Mouse (Mus musculus) forebrain, embryonic 10.5 days (tissue): ENCODE results near the gene Rbm47. TPM values are rescaled to one million over a fixed set of nuclear protein-coding genes. Genes with fewer than 3 reads are reported as not detected.

Experiments used
- DNase-seq: peaks from one replicate; pipeline ENCODE4 v3.0.0-alpha.2; 2017; ENCODE audit warnings: low spot score; ENCODE audit errors: extremely low spot score
- H3K27ac ChIP-seq: fragments of 300-500 bp; sonication (generic); 2 replicates; pipeline ENCODE4 v1.5.1; 2016; ENCODE audit warnings: mild to moderate bottlenecking
- H3K27me3 ChIP-seq: fragments of 300-500 bp; sonication (generic); 2 replicates; pipeline ENCODE4 v1.6.1; 2016; ENCODE audit warnings: mild to moderate bottlenecking; ENCODE audit not compliant: poor library complexity, severe bottlenecking
- H3K36me3 ChIP-seq: fragments of 300-500 bp; sonication (generic); replicated peaks from 2 replicates; pipeline ENCODE4 v1.6.1; 2016; ENCODE audit warnings: mild to moderate bottlenecking, moderate library complexity
- H3K4me1 ChIP-seq: fragments of 300-500 bp; sonication (generic); 2 replicates; pipeline ENCODE4 v1.6.1; 2016
- H3K4me3 ChIP-seq: fragments of 300-500 bp; sonication (generic); 2 replicates; pipeline ENCODE4 v1.5.1; 2016; ENCODE audit warnings: mild to moderate bottlenecking, moderate library complexity
- H3K9me3 ChIP-seq: fragments of 300-500 bp; sonication (generic); 2 replicates; pipeline ENCODE4 v1.6.1; 2016; ENCODE audit warnings: mild to moderate bottlenecking, moderate library complexity
- WGBS: fragments of 180-500 bp; shearing (Covaris S2); methylation state at CpG from one replicate; pipeline ENCODE4 v1.1.7; 2016; 5-methylcytosine and 5-hydroxymethylcytosine counted together
- polyA plus RNA-seq: library from polyadenylated mRNA; unstranded; fragments of >200 nt; fragmentation: Nextera tagmentation; extraction: Ambion mirVana; gene quantifications from 2 replicates; pipeline ENCODE4 v1.2.1, GENCODE M21; 2016

The Rbm47 gene
- polyA plus RNA-seq, 1 experiment from 2014 or later: 3.4 TPM

DNA sequence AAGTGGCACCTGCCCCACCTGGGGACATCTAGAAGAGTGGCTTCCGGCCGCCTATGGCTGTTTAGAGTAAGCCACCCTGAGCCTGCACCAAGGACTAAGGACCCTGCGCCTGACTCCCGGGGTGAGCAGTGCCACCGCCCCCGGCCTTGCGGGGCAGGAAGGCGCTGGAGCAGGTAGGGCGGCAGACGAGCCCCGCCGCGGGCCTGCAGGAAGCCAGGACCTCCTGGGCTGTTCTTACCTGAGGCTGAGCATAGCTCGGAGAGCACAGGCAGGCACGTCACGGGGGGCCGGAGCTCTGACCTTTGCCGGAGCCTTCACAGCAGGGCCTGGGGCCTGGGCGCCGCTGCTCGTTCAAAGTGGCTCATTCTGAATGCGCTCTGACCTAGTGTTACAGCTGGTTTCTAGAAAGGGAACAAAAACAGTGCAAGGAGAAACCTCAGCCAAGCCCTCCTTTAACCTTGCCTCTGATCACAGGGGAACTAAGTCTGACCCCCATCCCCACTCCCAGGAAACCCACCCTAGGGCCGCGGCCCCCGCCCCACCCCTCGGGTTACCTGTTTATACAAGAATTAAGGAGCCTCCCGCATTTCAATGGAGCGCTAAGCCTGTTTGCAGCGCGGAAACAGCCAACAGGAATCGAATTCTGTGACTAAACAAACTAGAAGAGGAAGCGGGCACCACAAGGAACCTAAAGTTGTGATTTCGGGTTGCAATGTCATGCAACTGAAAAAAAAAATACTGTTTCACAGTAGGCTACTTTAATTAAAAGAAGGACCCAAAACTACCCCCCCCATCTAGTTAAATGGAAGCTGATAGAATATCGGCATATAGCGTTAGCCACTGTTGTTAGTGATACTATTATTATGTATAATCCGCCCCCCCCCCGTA, 21.4 kb downstream of the Rbm47 start:
- 4% methylated on average over 37 of the region's 37 CpGs for WGBS
- Histone ChIP-seq H3K36me3 (no peaks in the 10 kb centered on the region), H3K27me3 (peaks cover 75% of the 10 kb centered on the region), H3K4me3 (peak overlapping the region; percentile 59), H3K27ac (peak overlapping the region; percentile 78), H3K9me3 (no peaks in the 10 kb centered on the region), H3K4me1 (peaks cover 31% of the 10 kb centered on the region)
- DNase-seq: peak; percentile 51

DNA sequence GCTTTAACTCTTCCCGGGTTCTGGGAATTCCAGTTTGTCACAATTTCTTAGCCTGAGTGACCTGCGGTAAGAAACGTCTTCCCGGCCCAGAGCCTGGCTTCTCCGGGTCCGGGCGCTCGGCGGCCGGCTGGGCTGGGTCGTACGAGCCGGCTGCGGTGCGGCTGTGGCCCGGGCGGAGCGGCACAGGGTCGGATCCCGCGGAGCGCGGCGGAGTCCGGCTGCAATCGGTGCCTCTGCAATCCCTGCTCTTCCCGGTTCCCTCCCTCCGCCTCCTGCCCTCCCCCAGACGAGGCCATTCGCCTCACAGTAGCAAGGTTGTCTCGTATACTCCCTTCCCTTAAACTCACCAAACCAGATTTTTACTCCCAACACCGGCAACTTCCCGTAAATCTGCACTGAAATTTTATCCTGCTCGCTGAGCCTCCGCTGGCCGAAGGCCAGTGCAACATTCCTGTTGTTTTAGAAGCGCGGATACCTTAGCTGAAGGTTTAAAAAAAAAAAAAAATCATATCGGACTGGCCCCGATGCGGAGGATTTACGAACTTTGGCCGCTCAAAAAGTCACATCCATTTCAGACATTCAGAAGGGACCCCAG, 22.1 kb downstream of the Rbm47 start:
- H3K9me3 ChIP-seq: no peaks in the 10 kb centered on the region
- H3K4me3 ChIP-seq: peak overlapping the region; percentile 59
- under 1% methylated on average over 43 of the region's 43 CpGs for WGBS
- peaks cover 31% of the 10 kb centered on the region for H3K4me1 ChIP-seq
- H3K36me3 ChIP-seq: no peaks in the 10 kb centered on the region
- DNase-seq: peak; percentile 57
- peak overlapping the region; percentile 78 for H3K27ac ChIP-seq
- peaks cover 75% of the 10 kb centered on the region for H3K27me3 ChIP-seq

DNA sequence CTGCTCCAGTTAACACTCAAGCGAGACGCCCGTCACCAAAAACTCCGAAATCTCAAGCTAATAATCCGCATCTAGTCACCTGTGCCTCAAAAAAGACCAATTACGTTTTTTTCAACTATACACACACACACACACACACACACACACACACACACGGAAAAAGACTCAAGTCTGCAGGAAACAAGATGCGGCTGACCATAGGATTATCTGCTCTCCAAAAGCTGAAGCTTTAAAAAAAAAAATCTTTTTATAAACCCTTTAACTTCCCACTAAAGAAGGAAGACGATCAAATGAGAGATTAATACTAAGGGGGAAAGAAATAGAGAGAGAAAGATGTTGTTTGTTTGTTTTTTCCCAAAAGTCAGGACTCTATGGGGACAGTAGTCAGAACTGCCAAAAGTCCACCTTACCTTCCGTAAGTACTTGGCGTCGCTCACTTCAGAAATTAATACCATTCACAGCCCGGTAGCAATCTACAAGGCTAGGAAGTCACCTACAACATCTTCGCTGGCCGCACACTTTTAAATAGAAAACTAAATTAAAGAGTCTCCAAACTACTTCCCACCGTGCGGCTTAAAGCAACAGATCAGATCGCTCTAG, 22.7 kb downstream of the Rbm47 start:
- no peaks in the 10 kb centered on the region for H3K9me3 ChIP-seq
- H3K4me1 ChIP-seq: peaks cover 31% of the 10 kb centered on the region
- peak overlapping the region; percentile 78 for H3K27ac ChIP-seq
- H3K4me3 ChIP-seq: peak overlapping the region; percentile 59
- no peaks in the 10 kb centered on the region for H3K36me3 ChIP-seq
- 1% methylated on average over 18 of the region's 18 CpGs for WGBS
- H3K27me3 ChIP-seq: peaks cover 75% of the 10 kb centered on the region
- DNase-seq: no peak

DNA sequence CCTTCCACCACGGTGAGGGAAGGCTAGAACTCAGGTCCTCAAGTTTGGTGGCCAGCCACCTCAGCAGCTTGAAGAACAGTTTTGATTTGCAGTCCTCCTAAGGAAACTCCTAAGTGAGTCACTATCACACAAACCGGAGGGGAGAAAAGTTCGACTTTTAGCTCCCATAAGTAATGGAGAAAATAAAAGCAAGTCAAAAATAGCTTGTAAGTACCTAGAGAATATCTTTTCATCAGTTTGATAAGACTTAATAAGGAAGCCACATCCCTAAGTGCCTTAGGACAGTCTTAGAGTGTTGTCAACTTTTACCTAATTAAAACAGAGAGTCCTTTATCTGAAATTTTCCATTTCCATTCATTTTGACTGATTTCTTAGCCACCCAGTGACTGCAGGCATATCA, 23.3 kb downstream of the Rbm47 start:
- peak overlapping the region; percentile 59; the same call in 1 of the 2 replicates for H3K4me3 ChIP-seq
- peaks cover 31% of the 10 kb centered on the region for H3K4me1 ChIP-seq
- peaks cover 70% of the 10 kb centered on the region for H3K27me3 ChIP-seq
- 28% methylated on average over 3 of the region's 3 CpGs for WGBS
- H3K9me3 ChIP-seq: no peaks in the 10 kb centered on the region
- H3K27ac ChIP-seq: no peak overlapping the region
- DNase-seq: no peak
- no peaks in the 10 kb centered on the region for H3K36me3 ChIP-seq

DNA sequence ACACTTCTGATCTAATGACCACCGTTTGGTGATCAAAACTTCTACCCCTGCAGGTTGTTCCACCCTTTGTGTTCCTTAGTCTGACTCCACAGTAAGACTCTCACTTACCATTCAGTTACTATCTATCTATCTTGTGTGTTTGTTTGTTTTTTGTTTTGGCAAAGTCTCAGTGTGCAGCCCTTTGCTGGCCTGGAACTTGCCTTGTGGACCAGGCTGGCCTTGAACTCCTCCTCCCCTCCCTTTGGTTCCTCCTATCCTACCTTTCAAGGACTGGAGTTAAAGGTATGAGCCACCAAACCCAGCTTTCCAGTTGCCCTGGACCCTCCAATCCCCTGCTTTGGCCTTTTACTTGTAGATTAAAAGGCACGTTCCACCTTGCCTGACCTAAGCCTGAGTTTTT, 23.8 kb downstream of the Rbm47 start:
- no peaks in the 10 kb centered on the region for H3K9me3 ChIP-seq
- DNase-seq: no peak
- 53% methylated on average over 2 of the region's 2 CpGs for WGBS
- peaks cover 31% of the 10 kb centered on the region for H3K4me1 ChIP-seq
- no peak overlapping the region for H3K27ac ChIP-seq
- H3K4me3 ChIP-seq: no peak overlapping the region
- H3K36me3 ChIP-seq: no peaks in the 10 kb centered on the region
- peaks cover 65% of the 10 kb centered on the region for H3K27me3 ChIP-seq

DNA sequence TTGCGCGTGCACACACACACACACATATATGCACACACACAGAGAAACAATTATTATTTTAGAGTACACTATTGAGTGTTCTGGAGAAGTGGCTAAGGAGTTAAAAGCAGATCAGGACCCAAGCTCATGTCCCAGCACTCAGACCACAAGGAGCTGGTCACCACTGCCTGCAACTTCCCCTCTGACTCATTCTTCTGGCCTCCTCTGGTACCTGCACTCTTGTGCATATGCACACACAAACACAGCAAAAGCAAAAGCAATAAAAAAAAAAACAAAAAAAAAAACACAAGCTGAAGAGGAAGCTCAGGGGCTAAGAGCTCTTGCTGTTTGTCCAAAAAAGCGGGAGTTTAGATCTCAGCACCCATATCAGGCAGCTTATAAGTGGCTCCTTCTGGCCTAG, 25.6 kb downstream of the Rbm47 start:
- 93% methylated on average over 3 of the region's 3 CpGs for WGBS
- no peaks in the 10 kb centered on the region for H3K9me3 ChIP-seq
- no peak for DNase-seq
- H3K27me3 ChIP-seq: peaks cover 48% of the 10 kb centered on the region
- no peak overlapping the region for H3K4me3 ChIP-seq
- peaks cover 26% of the 10 kb centered on the region for H3K4me1 ChIP-seq
- H3K27ac ChIP-seq: no peak overlapping the region
- H3K36me3 ChIP-seq: no peaks in the 10 kb centered on the region

DNA sequence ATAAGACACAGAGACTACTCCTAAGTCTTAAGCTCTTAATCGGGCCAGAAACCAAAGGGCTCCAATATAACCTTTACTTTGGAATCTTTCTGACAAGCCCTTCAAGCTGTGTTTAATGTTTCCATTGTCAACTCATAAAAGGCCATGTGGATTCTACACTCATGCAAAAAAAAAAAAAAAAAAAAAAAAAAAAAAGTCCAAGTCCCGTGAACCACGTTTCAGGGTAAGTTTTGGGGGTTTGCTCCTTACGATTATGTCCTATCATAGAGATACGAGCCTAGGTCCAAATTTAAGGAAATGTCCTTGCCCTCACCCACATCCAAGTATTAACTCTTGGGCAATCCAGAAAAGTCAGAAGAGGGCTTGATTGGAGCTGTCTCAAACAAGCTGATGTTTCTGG, 27.3 kb downstream of the Rbm47 start:
- no peak overlapping the region for H3K27ac ChIP-seq
- WGBS: 88% methylated on average over 5 of the region's 5 CpGs
- H3K4me1 ChIP-seq: peaks cover 11% of the 10 kb centered on the region
- DNase-seq: no peak
- no peaks in the 10 kb centered on the region for H3K9me3 ChIP-seq
- no peak overlapping the region for H3K4me3 ChIP-seq
- H3K36me3 ChIP-seq: no peaks in the 10 kb centered on the region
- H3K27me3 ChIP-seq: peaks cover 30% of the 10 kb centered on the region

DNA sequence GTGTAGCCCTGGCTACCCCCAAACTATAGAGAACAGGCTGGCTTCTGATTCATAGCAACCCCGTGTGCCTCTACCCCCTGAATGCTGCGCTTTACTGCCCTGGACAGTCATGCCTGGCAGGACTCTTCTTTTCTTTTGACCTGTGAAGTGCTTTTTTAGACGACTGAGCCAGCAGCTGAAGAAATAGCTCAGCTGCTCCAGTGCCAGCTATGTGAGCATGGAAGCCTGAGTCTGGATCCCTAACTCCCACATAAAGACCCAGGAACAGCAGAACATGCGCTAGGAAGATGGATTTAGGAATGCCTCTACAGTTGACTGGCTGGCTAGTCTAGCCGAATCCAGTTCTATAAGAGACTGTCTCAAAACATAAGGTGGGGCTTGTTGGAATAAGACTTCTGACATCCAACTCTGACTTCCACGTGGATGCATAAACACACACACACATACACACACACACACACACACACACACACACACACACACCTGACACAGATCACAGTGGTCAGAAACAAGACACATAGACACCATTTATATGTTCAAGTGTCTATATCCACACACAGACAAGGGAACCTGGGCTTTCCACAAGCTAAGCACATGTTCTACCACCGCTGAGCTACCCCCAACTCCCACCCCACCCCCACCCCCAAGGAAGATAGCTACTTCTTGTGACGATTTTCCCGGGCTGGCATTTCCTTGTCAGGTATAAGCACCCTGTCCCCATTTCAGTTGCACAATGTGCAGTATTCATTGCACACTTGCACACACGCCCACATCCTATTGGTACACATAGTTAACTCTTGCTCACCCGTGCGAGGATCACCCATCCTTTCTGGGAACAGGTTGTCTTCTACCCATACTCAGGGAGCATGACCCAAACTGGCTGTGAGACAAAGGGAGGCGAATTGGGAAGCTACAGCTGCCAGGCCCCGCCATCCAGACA, 29.6 kb downstream of the Rbm47 start:
- H3K9me3 ChIP-seq: no peaks in the 10 kb centered on the region
- H3K27me3 ChIP-seq: peaks cover 8% of the 10 kb centered on the region
- H3K27ac ChIP-seq: no peak overlapping the region
- no peaks in the 10 kb centered on the region for H3K36me3 ChIP-seq
- peaks cover 16% of the 10 kb centered on the region for H3K4me1 ChIP-seq
- no peak overlapping the region for H3K4me3 ChIP-seq
- WGBS: 88% methylated on average over 14 of the region's 14 CpGs
- DNase-seq: no peak

DNA sequence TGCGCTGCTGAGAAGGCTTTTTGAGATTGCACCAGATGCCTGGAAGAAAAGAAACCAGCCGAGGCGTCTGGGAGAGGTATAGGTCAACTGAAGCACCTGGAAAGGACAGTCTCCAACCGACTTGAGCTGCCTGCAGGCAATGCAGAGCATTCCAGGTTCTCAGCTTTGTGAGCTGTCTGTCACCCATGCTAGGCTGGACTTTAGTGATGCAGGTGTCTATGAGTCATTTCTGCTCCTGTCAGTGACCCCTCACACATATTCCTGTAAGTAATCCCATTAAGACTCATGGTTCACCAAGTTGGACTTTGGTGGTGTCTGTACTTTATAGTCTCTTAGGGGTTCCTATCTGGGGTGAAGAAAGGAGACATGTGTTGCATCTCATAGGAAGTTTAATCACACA, 31.4 kb downstream of the Rbm47 start:
- no peak overlapping the region for H3K4me3 ChIP-seq
- H3K4me1 ChIP-seq: peaks cover 18% of the 10 kb centered on the region
- WGBS: 83% methylated on average over 4 of the region's 4 CpGs
- H3K27me3 ChIP-seq: no peaks in the 10 kb centered on the region; the same call in 1 of the 2 replicates
- H3K36me3 ChIP-seq: no peaks in the 10 kb centered on the region
- no peak overlapping the region for H3K27ac ChIP-seq
- no peaks in the 10 kb centered on the region for H3K9me3 ChIP-seq
- DNase-seq: no peak

DNA sequence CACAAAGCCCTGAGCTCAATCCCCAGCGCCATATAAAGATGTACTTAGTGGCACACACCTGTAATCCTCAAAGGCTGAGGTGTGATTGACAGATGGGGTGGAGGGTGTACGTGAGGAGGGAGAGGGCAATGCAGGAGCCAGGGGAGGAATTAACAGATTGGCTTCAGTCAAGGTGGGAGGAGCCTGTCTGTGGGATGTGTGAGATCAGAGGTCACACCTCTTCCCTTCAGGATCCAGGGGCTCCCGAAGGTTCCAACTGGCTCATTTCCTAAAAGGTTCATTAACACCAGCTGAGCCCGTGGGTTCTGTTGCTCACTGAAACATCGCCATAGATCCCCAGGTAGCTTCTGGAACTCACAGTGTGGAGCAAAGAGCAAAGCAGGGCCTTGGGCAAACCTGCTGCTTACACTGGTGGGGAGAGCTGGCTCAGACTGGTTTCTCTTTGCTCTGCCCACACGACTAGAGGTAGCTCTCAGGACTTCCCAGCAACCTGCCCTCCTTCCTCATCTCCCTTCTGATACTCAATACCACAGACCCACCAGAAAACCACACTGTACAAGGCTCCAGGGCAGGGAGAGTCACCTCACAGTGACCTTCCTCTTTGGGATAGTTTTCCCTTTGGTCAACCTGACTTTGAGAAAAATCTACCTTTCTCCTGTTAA, 33.2 kb downstream of the Rbm47 start:
- no peaks in the 10 kb centered on the region; the same call in 1 of the 2 replicates for H3K27me3 ChIP-seq
- H3K27ac ChIP-seq: no peak overlapping the region
- H3K9me3 ChIP-seq: no peaks in the 10 kb centered on the region
- no peak overlapping the region for H3K4me3 ChIP-seq
- H3K4me1 ChIP-seq: peaks cover 18% of the 10 kb centered on the region
- 49% methylated on average over 6 of the region's 6 CpGs for WGBS
- no peaks in the 10 kb centered on the region for H3K36me3 ChIP-seq
- DNase-seq: no peak

DNA sequence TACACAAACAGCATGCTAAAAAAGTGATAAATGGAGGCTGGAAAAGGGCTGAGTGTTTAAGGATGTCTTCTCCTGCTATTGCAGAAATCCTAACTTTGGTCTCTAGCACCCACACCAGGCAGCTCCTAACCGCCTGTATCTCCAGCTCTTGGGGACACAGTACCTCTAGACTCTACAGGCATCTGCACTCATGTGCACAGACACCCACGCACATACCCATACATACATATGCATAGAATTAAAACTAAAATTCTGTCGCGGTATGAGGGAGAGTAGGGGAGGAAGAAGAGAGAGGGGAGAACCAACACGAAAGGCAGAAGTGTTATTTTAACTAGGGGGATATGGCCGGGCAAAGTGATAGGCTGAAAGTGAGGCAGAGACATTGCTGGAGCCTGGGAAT, 33.7 kb downstream of the Rbm47 start:
- Histone ChIP-seq H3K27ac (no peak overlapping the region), H3K4me1 (peaks cover 18% of the 10 kb centered on the region), H3K27me3 (no peaks in the 10 kb centered on the region; the same call in 1 of the 2 replicates), H3K36me3 (no peaks in the 10 kb centered on the region), H3K4me3 (no peak overlapping the region), H3K9me3 (no peaks in the 10 kb centered on the region)
- DNase-seq: no peak
- WGBS: 68% methylated on average over 6 of the region's 6 CpGs

DNA sequence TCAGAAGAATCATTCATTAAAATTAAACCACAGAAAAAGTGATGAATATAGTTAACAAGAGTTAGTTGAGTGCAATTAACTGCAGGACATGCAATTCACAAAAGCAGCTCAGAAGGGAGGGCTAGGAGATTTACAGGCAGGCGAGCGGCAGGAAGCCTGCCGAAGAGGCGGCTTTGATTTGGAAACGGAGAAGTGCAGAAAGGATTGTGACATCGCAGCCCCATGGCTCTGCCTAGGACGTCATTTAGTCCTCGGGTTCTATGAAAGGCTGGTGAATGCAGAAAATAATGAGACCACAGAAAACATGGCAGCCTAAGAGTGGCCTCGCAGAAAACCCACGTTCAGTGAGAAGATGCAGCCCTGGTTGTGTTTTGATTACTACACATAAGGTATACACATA, 34.3 kb downstream of the Rbm47 start:
- Histone ChIP-seq H3K9me3 (no peaks in the 10 kb centered on the region), H3K27me3 (no peaks in the 10 kb centered on the region; the same call in 1 of the 2 replicates), H3K36me3 (no peaks in the 10 kb centered on the region), H3K4me1 (peaks cover 18% of the 10 kb centered on the region), H3K4me3 (no peak overlapping the region), H3K27ac (no peak overlapping the region)
- WGBS: 19% methylated on average over 10 of the region's 10 CpGs
- DNase-seq: no peak
